Mouse (Mus musculus) thymus, postnatal 0 days (tissue): Measurements from ENCODE around the gene Fgf10. TPM values are rescaled to one million over a fixed set of nuclear protein-coding genes. Genes with fewer than 3 reads are reported as not detected.

Experiments
- DNase-seq: peaks from one replicate; pipeline ENCODE4 v3.0.0-alpha.2; 2015; ENCODE audit warnings: low spot score
- polyA plus RNA-seq: library from polyadenylated mRNA; unstranded; fragments of >200 nt; fragmentation: Nextera tagmentation; extraction: Ambion mirVana; gene quantifications from 2 replicates; pipeline ENCODE4 v1.2.1, GENCODE M21; 2015

The Fgf10 gene
- polyA plus RNA-seq, 1 experiment from 2014 or later = 0.62 TPM

DNA sequence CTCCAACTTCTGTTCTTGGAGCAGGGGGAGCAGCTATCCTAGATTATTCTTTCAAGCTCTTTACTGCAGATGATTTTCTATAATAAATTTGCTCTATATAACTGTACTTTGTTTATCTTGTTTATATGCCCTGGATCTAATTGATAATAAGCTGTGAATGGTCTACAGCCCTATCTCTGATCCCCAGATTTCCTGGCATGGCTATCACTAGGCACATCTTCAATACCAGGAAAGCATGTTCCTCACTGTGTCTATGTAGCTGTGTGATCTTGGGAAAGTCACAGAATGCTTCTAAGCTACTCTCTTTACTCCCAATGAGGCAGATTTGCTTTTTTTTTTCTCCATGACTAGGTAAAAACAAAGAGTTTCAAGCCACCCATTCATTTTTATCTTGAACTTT lies 164.4 kb downstream of the Fgf10 start:
- no peak for DNase-seq

DNA sequence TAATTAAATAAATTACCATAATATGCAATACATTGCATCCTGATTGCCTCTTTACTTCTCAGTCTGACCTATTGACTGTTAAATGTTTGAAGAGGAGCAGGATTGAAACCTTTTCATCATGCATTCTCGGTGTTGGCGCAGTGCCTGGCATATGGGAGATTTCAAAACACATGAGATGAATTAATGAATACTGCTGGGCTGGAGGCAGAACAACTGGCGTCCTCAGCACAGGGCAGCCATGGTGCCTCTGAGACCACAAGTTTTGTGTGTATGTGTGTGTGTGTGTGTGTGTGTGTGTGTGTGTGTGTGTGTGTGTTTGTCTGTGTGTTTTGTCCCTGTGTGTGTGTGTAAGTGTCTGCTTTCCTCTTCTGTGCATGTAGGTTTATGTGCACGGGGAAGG lies 165.5 kb downstream of the Fgf10 start:
- no peak for DNase-seq
